Mouse (Mus musculus) heart, adult 2 months (tissue): ENCODE measurements around the gene Tnni1. TPM values are rescaled to one million over a fixed set of nuclear protein-coding genes. Genes with fewer than 3 reads are reported as not detected.
A peak's percentile ranks its signal among the peaks of the same experiment; 100 is the strongest.

Experiments used
- DNase-seq, 2 experiments: peaks; one replicate each; pipeline ENCODE4 v3.0.0; 2021
- H3K27ac ChIP-seq: fragments of 200-600 bp; 2 replicates; pipeline ENCODE4 v1.8.1; 2022
- H3K27me3 ChIP-seq: fragments of 200-500 bp; 2 replicates; pipeline ENCODE4 v1.6.1; 2012; ENCODE audit warnings: mild to moderate bottlenecking, low read length, inconsistent platforms, mixed read lengths; ENCODE audit not compliant: control insufficient read depth, insufficient read depth
- H3K36me3 ChIP-seq: fragments of 200-500 bp; 2 replicates; pipeline ENCODE4 v1.6.1; 2012; ENCODE audit warnings: low read length, inconsistent platforms; ENCODE audit not compliant: control insufficient read depth, insufficient read depth
- H3K4me1 ChIP-seq: fragments of 200-500 bp; 2 replicates; pipeline ENCODE4 v1.6.1; 2011; ENCODE audit warnings: low read length; ENCODE audit not compliant: control insufficient read depth, insufficient read depth
- H3K4me3 ChIP-seq: fragments of 200-600 bp; 2 replicates; pipeline ENCODE4 v1.8.1; 2022
- H3K79me2 ChIP-seq: fragments of 200-500 bp; replicated peaks from 2 replicates; pipeline ENCODE4 v1.6.1; 2012; ENCODE audit warnings: mild to moderate bottlenecking, inconsistent platforms, low read length, moderate library complexity, mixed read lengths; ENCODE audit not compliant: control insufficient read depth, insufficient read depth
- H3K9ac ChIP-seq: fragments of 200-500 bp; 2 replicates; pipeline ENCODE4 v1.6.1; 2012; ENCODE audit warnings: low read depth, mild to moderate bottlenecking, control low read depth, inconsistent platforms, low read length, mixed read lengths
- CTCF ChIP-seq: fragments of 200-600 bp; IDR thresholded peaks from 2 replicates; pipeline ENCODE4 v1.8.1; 2022; ENCODE audit warnings: antibody characterized with exemption, mild to moderate bottlenecking, moderate library complexity
- EP300 ChIP-seq: fragments of 200-500 bp; IDR thresholded peaks from 2 replicates; pipeline ENCODE4 v1.6.1; 2011; ENCODE audit warnings: low read depth, low read length, control low read depth; ENCODE audit not compliant: insufficient read depth
- POLR2A ChIP-seq: fragments of 200-500 bp; IDR thresholded peaks from 2 replicates; pipeline ENCODE4 v1.6.1; 2011; ENCODE audit warnings: mild to moderate bottlenecking, low read depth, low read length, control low read depth; ENCODE audit not compliant: insufficient read depth
- WGBS: fragments of 180-500 bp; shearing (Covaris S2); methylation state at CpG from one replicate; pipeline ENCODE4 v1.1.7; 2018; 5-methylcytosine and 5-hydroxymethylcytosine counted together
- intact Hi-C: fragments of 180-260 bp; cut with DNase I; formaldehyde crosslinking; loops from one replicate; pipeline ENCODE4 v1.15.1; 2025
- polyA plus RNA-seq: library from polyadenylated mRNA; depleted of rRNA; stranded (reverse); fragments of >200 nt; gene quantifications from 2 replicates; pipeline ENCODE4 v1.2.3, GENCODE M21; 2012
- total RNA-seq, 2 experiments: library from RNA; stranded (reverse); gene quantifications; 2 replicates each; pipeline ENCODE4 v1.2.3; 2021

The Tnni1 gene
- total and polyA plus RNA-seq, 3 experiments: 0.84 to 1.3 (median 1.1) TPM

GRCm38 (mm10) chr1:135755913-135756312 lies 23.3 kb upstream of the Tnni1 start:
- no peaks in the 10 kb centered on the region for H3K36me3 ChIP-seq
- TF ChIP-seq POLR2A (no peak), EP300 (no peak), CTCF (no peak)
- H3K4me3 ChIP-seq: no peak overlapping the region
- H3K27ac ChIP-seq: peak overlapping the region; percentile 58
- intact Hi-C loops: no loop called here
- no peak for DNase-seq
- WGBS: 75% methylated on average over 3 of the region's 3 CpGs
- peaks cover 4% of the 10 kb centered on the region for H3K4me1 ChIP-seq
- no peak overlapping the region for H3K9ac ChIP-seq
- no peaks in the 10 kb centered on the region for H3K79me2 ChIP-seq
- H3K27me3 ChIP-seq: no peaks in the 10 kb centered on the region

- no peak overlapping the region for H3K9ac ChIP-seq
- H3K4me1 ChIP-seq: peaks cover 4% of the 10 kb centered on the region
- no peak for TF ChIP-seq POLR2A
- no peak for TF ChIP-seq EP300
- no peak for TF ChIP-seq CTCF
- no peaks in the 10 kb centered on the region for H3K79me2 ChIP-seq
- H3K27ac ChIP-seq: no peak overlapping the region
- 66% methylated on average over 8 of the region's 8 CpGs for WGBS
- H3K36me3 ChIP-seq: no peaks in the 10 kb centered on the region
- H3K27me3 ChIP-seq: no peaks in the 10 kb centered on the region
- intact Hi-C loops: no loop called here
- no peak for DNase-seq
- no peak overlapping the region for H3K4me3 ChIP-seq
These were observed 21.9 kb upstream of the Tnni1 start for GRCm38 (mm10) chr1:135757287-135757686.

GRCm38 (mm10) chr1:135759685-135760084 lies 19.5 kb upstream of the Tnni1 start:
- intact Hi-C loops: no loop called here
- H3K27me3 ChIP-seq: no peaks in the 10 kb centered on the region
- peaks cover 2% of the 10 kb centered on the region for H3K4me1 ChIP-seq
- no peak for DNase-seq
- H3K36me3 ChIP-seq: no peaks in the 10 kb centered on the region
- H3K4me3 ChIP-seq: no peak overlapping the region
- H3K27ac ChIP-seq: no peak overlapping the region
- H3K79me2 ChIP-seq: no peaks in the 10 kb centered on the region
- H3K9ac ChIP-seq: no peak overlapping the region
- no peak for TF ChIP-seq CTCF
- WGBS: 81% methylated on average over 4 of the region's 4 CpGs

GRCm38 (mm10) chr1:135760216-135760615 lies 19.0 kb upstream of the Tnni1 start:
- 76% methylated on average over 8 of the region's 8 CpGs for WGBS
- no peaks in the 10 kb centered on the region for H3K4me1 ChIP-seq
- no peak overlapping the region for H3K9ac ChIP-seq
- no peaks in the 10 kb centered on the region for H3K27me3 ChIP-seq
- H3K27ac ChIP-seq: no peak overlapping the region
- no peak for DNase-seq
- no peaks in the 10 kb centered on the region for H3K79me2 ChIP-seq
- H3K4me3 ChIP-seq: no peak overlapping the region
- no peaks in the 10 kb centered on the region for H3K36me3 ChIP-seq
- intact Hi-C loops: no loop called here
- TF ChIP-seq POLR2A: no peak
- no peak for TF ChIP-seq CTCF
- no peak for TF ChIP-seq EP300

GRCm38 (mm10) chr1:135761728-135762127 lies 17.5 kb upstream of the Tnni1 start:
- Histone ChIP-seq H3K27ac (no peak overlapping the region), H3K4me1 (no peaks in the 10 kb centered on the region), H3K9ac (no peak overlapping the region), H3K79me2 (no peaks in the 10 kb centered on the region; the same call in 1 of the 2 replicates), H3K27me3 (no peaks in the 10 kb centered on the region), H3K36me3 (no peaks in the 10 kb centered on the region), H3K4me3 (no peak overlapping the region)
- no peak for DNase-seq
- TF ChIP-seq EP300 (no peak), POLR2A (no peak)
- intact Hi-C loops: no loop called here
- WGBS: 92% methylated on average over 5 of the region's 5 CpGs

GRCm38 (mm10) chr1:135763503-135764205 lies 15.6 kb upstream of the Tnni1 start:
- Histone ChIP-seq H3K9ac (no peak overlapping the region), H3K27me3 (no peaks in the 10 kb centered on the region), H3K4me3 (no peak overlapping the region), H3K36me3 (no peaks in the 10 kb centered on the region), H3K79me2 (no peaks in the 10 kb centered on the region; the same call in 1 of the 2 replicates), H3K4me1 (peaks cover 1% of the 10 kb centered on the region), H3K27ac (no peak overlapping the region)
- intact Hi-C loops: no loop called here
- TF ChIP-seq POLR2A (no peak), EP300 (no peak), CTCF (no peak)
- DNase-seq: peak in 1 of 2 experiments; percentile 35
- WGBS: 78% methylated on average over 9 of the region's 9 CpGs
